Mouse (Mus musculus) stomach, embryonic 16.5 days (tissue): ENCODE data around the gene Camsap2. TPM values are rescaled to one million over a fixed set of nuclear protein-coding genes. Genes with fewer than 3 reads are reported as not detected.

Experiments used
- ATAC-seq: fragments of 200-750 bp; cut with Nextera tagmentation; 2 replicates; pipeline ENCODE4 v1.8.0; 2017; ENCODE audit warnings: moderate number of reproducible peaks, moderate TSS enrichment; ENCODE audit not compliant: insufficient read depth, low FRiP score
- H3K27ac ChIP-seq: fragments of 300-500 bp; sonication (generic); 2 replicates; pipeline ENCODE4 v1.5.1; 2014; ENCODE audit warnings: low read length
- H3K27me3 ChIP-seq: fragments of 300-500 bp; sonication (generic); 2 replicates; pipeline ENCODE4 v1.6.1; 2014; ENCODE audit warnings: low read length, control low read depth, mixed read lengths; ENCODE audit not compliant: control insufficient read depth, insufficient read depth
- H3K36me3 ChIP-seq: fragments of 300-500 bp; sonication (generic); 2 replicates; pipeline ENCODE4 v1.6.1; 2014; ENCODE audit warnings: low read length; ENCODE audit not compliant: control insufficient read depth, insufficient read depth
- H3K4me1 ChIP-seq: fragments of 300-500 bp; sonication (generic); 2 replicates; pipeline ENCODE4 v1.6.1; 2014; ENCODE audit warnings: low read length, control low read depth, mixed read lengths; ENCODE audit not compliant: control insufficient read depth, insufficient read depth
- H3K4me2 ChIP-seq: fragments of 300-500 bp; sonication (generic); 2 replicates; pipeline ENCODE4 v1.6.1; 2014; ENCODE audit warnings: low read depth, low read length, mixed read lengths
- H3K4me3 ChIP-seq: fragments of 300-500 bp; sonication (generic); replicated peaks from 2 replicates; pipeline ENCODE4 v1.5.1; 2014; ENCODE audit warnings: mild to moderate bottlenecking, low read length
- H3K9ac ChIP-seq: fragments of 300-500 bp; sonication (generic); 2 replicates; pipeline ENCODE4 v1.6.1; 2014; ENCODE audit warnings: low read length
- H3K9me3 ChIP-seq: fragments of 300-500 bp; sonication (generic); replicated peaks from 2 replicates; pipeline ENCODE4 v1.6.1; 2016; ENCODE audit warnings: low read length, control low read depth; ENCODE audit not compliant: control insufficient read depth
- WGBS: fragments of 180-500 bp; shearing (Covaris S2); extraction: QIAGEN DNeasy Blood & Tissue Kit; methylation state at CpG from one replicate; pipeline ENCODE4 v1.1.7; 2014; 5-methylcytosine and 5-hydroxymethylcytosine counted together
- polyA plus RNA-seq: library from polyadenylated mRNA; unstranded; fragments of >200 nt; fragmentation: Nextera tagmentation; extraction: Ambion mirVana; gene quantifications from 2 replicates; pipeline ENCODE4 v1.2.1, GENCODE M21; 2015

Camsap2 gene
- polyA plus RNA-seq, 1 experiment from 2014 or later = 9.3 TPM

GRCm38 (mm10) chr1:136365986-136366385 lies 20.1 kb upstream of the Camsap2 start:
- Histone ChIP-seq H3K4me1 (peaks cover 12% of the 10 kb centered on the region; the same call in 1 of the 2 replicates), H3K9me3 (no peaks in the 10 kb centered on the region), H3K36me3 (no peaks in the 10 kb centered on the region), H3K27me3 (no peaks in the 10 kb centered on the region), H3K27ac (no peak overlapping the region), H3K4me3 (no peak overlapping the region), H3K4me2 (no peak overlapping the region), H3K9ac (no peak overlapping the region)
- no peak for ATAC-seq
- WGBS = 82% methylated on average over 3 of the region's 3 CpGs

GRCm38 (mm10) chr1:136364711-136365110 lies 18.8 kb upstream of the Camsap2 start:
- H3K9ac ChIP-seq = no peak overlapping the region
- H3K4me2 ChIP-seq = no peak overlapping the region
- H3K4me3 ChIP-seq = no peak overlapping the region
- no peak overlapping the region for H3K27ac ChIP-seq
- H3K9me3 ChIP-seq = no peaks in the 10 kb centered on the region
- ATAC-seq = no peak
- peaks cover 12% of the 10 kb centered on the region; the same call in 1 of the 2 replicates for H3K4me1 ChIP-seq
- no peaks in the 10 kb centered on the region for H3K27me3 ChIP-seq
- no peaks in the 10 kb centered on the region for H3K36me3 ChIP-seq
- 66% methylated on average over 19 of the region's 19 CpGs for WGBS

GRCm38 (mm10) chr1:136363035-136363434 lies 17.1 kb upstream of the Camsap2 start:
- WGBS = 57% methylated on average over 6 of the region's 6 CpGs
- Histone ChIP-seq H3K4me1 (peaks cover 12% of the 10 kb centered on the region; the same call in 1 of the 2 replicates), H3K36me3 (no peaks in the 10 kb centered on the region), H3K9ac (no peak overlapping the region), H3K27me3 (no peaks in the 10 kb centered on the region), H3K4me2 (no peak overlapping the region), H3K9me3 (no peaks in the 10 kb centered on the region), H3K27ac (no peak overlapping the region), H3K4me3 (no peak overlapping the region)
- no peak for ATAC-seq

- Histone ChIP-seq H3K4me2 (no peak overlapping the region), H3K27ac (no peak overlapping the region; the same call in 1 of the 2 replicates), H3K9ac (no peak overlapping the region), H3K36me3 (no peaks in the 10 kb centered on the region), H3K27me3 (no peaks in the 10 kb centered on the region), H3K4me1 (peaks cover 12% of the 10 kb centered on the region; the same call in 1 of the 2 replicates), H3K9me3 (no peaks in the 10 kb centered on the region), H3K4me3 (no peak overlapping the region)
- WGBS = 62% methylated on average over 8 of the region's 8 CpGs
- ATAC-seq = no peak
These were observed 16.7 kb upstream of the Camsap2 start for GRCm38 (mm10) chr1:136362567-136362966.

GRCm38 (mm10) chr1:136361373-136361772 lies 15.5 kb upstream of the Camsap2 start:
- H3K4me2 ChIP-seq = no peak overlapping the region
- WGBS = 59% methylated on average over 2 of the region's 2 CpGs

GRCm38 (mm10) chr1:136360909-136361308 lies 15.0 kb upstream of the Camsap2 start:
- WGBS = 70% methylated on average over 6 of the region's 6 CpGs
- no peak overlapping the region for H3K27ac ChIP-seq
- H3K4me2 ChIP-seq = no peak overlapping the region
- ATAC-seq = no peak
- H3K36me3 ChIP-seq = no peaks in the 10 kb centered on the region
- no peaks in the 10 kb centered on the region for H3K27me3 ChIP-seq
- H3K4me3 ChIP-seq = no peak overlapping the region
- no peaks in the 10 kb centered on the region for H3K9me3 ChIP-seq
- H3K9ac ChIP-seq = no peak overlapping the region
- peaks cover 12% of the 10 kb centered on the region; the same call in 1 of the 2 replicates for H3K4me1 ChIP-seq

More at GRCm38 (mm10) chr1:136361373-136361772, 15.5 kb upstream of the Camsap2 start:
- peaks cover 12% of the 10 kb centered on the region; the same call in 1 of the 2 replicates for H3K4me1 ChIP-seq
- H3K27ac ChIP-seq = no peak overlapping the region
- no peak for ATAC-seq
- no peak overlapping the region for H3K4me3 ChIP-seq
- no peaks in the 10 kb centered on the region for H3K36me3 ChIP-seq
- H3K9ac ChIP-seq = no peak overlapping the region
- H3K27me3 ChIP-seq = no peaks in the 10 kb centered on the region
- H3K9me3 ChIP-seq = no peaks in the 10 kb centered on the region

- no peak overlapping the region for H3K4me3 ChIP-seq
- H3K9ac ChIP-seq = no peak overlapping the region
- H3K36me3 ChIP-seq = no peaks in the 10 kb centered on the region
- H3K9me3 ChIP-seq = no peaks in the 10 kb centered on the region
- WGBS = 64% methylated on average over 7 of the region's 7 CpGs
- no peak for ATAC-seq
- H3K4me2 ChIP-seq = no peak overlapping the region
- H3K4me1 ChIP-seq = peaks cover 15% of the 10 kb centered on the region
- no peak overlapping the region for H3K27ac ChIP-seq
- no peaks in the 10 kb centered on the region for H3K27me3 ChIP-seq
These were observed 13.0 kb upstream of the Camsap2 start for GRCm38 (mm10) chr1:136358841-136359360.

- Histone ChIP-seq H3K9me3 (no peaks in the 10 kb centered on the region), H3K36me3 (no peaks in the 10 kb centered on the region), H3K27ac (no peak overlapping the region), H3K4me3 (no peak overlapping the region), H3K4me2 (no peak overlapping the region), H3K27me3 (no peaks in the 10 kb centered on the region), H3K9ac (no peak overlapping the region), H3K4me1 (peaks cover 5% of the 10 kb centered on the region; the same call in 1 of the 2 replicates)
- 68% methylated on average over 4 of the region's 4 CpGs for WGBS
- ATAC-seq = no peak
These were observed 9.7 kb upstream of the Camsap2 start for GRCm38 (mm10) chr1:136355651-136356050.

GRCm38 (mm10) chr1:136350699-136351200 lies 4.8 kb upstream of the Camsap2 start:
- H3K4me1 ChIP-seq = peaks cover 16% of the 10 kb centered on the region
- ATAC-seq = no peak
- no peak overlapping the region for H3K9ac ChIP-seq
- H3K27me3 ChIP-seq = no peaks in the 10 kb centered on the region
- WGBS = 38% methylated on average over 3 of the region's 3 CpGs
- no peaks in the 10 kb centered on the region for H3K36me3 ChIP-seq
- H3K27ac ChIP-seq = no peak overlapping the region
- H3K4me2 ChIP-seq = no peak overlapping the region
- H3K4me3 ChIP-seq = no peak overlapping the region
- H3K9me3 ChIP-seq = no peaks in the 10 kb centered on the region
